Mouse (Mus musculus): ENCODE measurements around the gene Vmn1r42.
"Not testable (repeated sequence)": the region's sequence is repeated elsewhere in the genome, so short reads cannot be mapped to it uniquely, and the experiment has no call there.

Vmn1r42 gene

GRCm38 (mm10) chr6:89876313-89876712 is at the start of gene Vmn1r42, which contains the start of gene Vmn1r43:
TSS of gene Vmn1r42 (minus strand) at chr6:89876413.
TSS of gene Vmn1r43 (minus strand) at chr6:89876413.
- DNase-seq (ENCODE audit: low spot score): not testable (repeated sequence)

GRCm38 (mm10) chr6:89883812-89884211 is 7.6 kb upstream of the Vmn1r42 start:
- DNase-seq (ENCODE audit: low spot score): no peak

GRCm38 (mm10) chr6:89883360-89883759 is 7.1 kb upstream of the Vmn1r42 start, which contains the start of gene Vmn1r44:
TSS of gene Vmn1r44 (plus strand) at chr6:89883660.
- DNase-seq (ENCODE audit: low spot score): no peak

- DNase-seq (ENCODE audit: low spot score): no peak
Measured at GRCm38 (mm10) chr6:89880867-89881266, 4.7 kb upstream of the Vmn1r42 start.

- no peak for DNase-seq (ENCODE audit: low spot score)
Measured at GRCm38 (mm10) chr6:89876963-89877362, 750 bp upstream of the Vmn1r42 start.

GRCm38 (mm10) chr6:89867976-89868375 is 8.2 kb downstream of the Vmn1r42 start:
- no peak for DNase-seq (ENCODE audit: low spot score)

GRCm38 (mm10) chr6:89867276-89867675 is 8.9 kb downstream of the Vmn1r42 start:
- no peak for DNase-seq (ENCODE audit: low spot score)

GRCm38 (mm10) chr6:89863792-89864191 is 12.4 kb downstream of the Vmn1r42 start:
- DNase-seq (ENCODE audit: low spot score): no peak

GRCm38 (mm10) chr6:89859839-89860238 is 16.4 kb downstream of the Vmn1r42 start:
- DNase-seq (ENCODE audit: low spot score): no peak

GRCm38 (mm10) chr6:89857552-89857951 is 18.7 kb downstream of the Vmn1r42 start:
- DNase-seq (ENCODE audit: low spot score): no peak
